Mouse (Mus musculus) liver, postnatal 0 days (tissue): ENCODE results near the gene Zbtb20.

Experiments used
- CTCF ChIP-seq: sonication (generic); IDR thresholded peaks from 2 replicates; pipeline ENCODE4 v1.5.1; 2016; ENCODE audit warnings: antibody characterized with exemption, low read depth
- EP300 ChIP-seq: IDR thresholded peaks from 2 replicates; pipeline ENCODE4 v1.6.1; 2016; ENCODE audit warnings: antibody characterized with exemption, low read depth, mild to moderate bottlenecking

DNA sequence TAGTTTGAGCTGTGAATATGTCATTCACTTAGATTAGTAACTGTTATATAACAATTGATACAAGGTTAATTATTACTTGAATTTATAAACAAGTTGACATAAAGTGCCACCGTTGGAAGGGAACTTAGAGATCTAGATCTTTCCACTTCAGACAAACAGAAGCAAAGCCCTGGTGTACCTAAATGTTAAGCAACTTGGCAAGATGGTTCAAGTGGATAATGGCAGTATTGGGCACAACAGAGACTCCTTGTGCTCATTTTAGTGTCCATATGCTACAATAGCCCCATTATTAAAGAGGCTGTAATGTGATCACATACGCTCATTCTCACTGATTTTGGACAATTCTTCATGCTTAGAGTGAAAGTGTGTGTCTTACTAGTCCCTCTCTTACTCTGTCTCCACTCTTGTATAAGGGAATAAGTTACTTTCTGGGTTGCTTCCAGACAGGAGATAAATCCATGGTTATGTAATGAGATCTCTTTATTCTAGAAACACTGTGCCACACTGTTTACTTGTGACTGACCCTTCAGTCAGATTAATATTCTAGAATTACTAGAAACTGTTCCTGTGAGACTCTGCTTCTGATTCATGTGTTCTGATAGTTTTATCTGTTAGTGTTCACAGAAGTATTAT is 293.7 kb downstream of the Zbtb20 start:
- no peak for TF ChIP-seq CTCF
- TF ChIP-seq EP300 = no peak
